Mouse (Mus musculus) thymus, adult 2 months (tissue): ENCODE results near the gene Gm5678.

ENCODE experiments used
- CTCF ChIP-seq: fragments of 200-500 bp; IDR thresholded peaks from 2 replicates; pipeline ENCODE4 v1.5.1; 2012; ENCODE audit warnings: mild to moderate bottlenecking, control low read depth, low read length, moderate library complexity, borderline replicate concordance; ENCODE audit not compliant: control insufficient read depth, poor library complexity, insufficient read depth; ENCODE audit errors: extremely low read depth
- POLR2A ChIP-seq: fragments of 200-500 bp; IDR thresholded peaks from 2 replicates; pipeline ENCODE4 v1.6.1; 2012; ENCODE audit warnings: mild to moderate bottlenecking, low read length, control low read depth, moderate library complexity; ENCODE audit not compliant: control insufficient read depth, poor library complexity, insufficient read depth; ENCODE audit errors: extremely low read depth

DNA sequence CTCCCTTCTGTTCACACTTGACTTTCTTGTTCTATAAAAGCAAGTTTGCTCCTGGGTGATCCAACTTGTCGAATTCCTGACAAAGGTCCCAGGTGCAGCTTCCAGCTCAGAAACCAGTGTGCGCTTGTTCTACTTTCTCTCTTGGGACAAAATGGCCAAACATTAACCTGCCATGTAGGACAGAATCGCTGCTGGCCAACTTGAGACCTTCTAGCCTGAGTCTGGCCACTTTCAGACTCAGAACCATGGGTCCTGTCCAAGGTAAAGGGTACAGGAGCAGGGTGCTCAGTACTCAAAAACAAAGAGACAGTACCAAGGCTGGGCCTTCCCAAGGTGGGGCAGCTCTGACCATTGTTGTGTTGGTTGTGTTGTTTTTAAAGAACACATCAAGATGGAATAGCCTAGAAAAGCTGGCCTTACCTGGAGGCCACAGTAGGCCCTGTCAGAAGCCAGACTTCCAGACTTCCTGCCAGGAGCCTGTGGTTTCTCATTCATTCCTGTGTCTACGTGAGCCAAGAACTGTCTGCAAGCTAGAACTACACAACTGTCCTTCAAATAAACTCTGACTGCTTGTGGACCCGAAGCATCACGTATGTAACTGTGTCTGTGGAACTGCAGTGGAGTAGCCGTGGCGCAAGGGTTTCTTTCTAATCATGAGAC, 49.4 kb upstream of the Gm5678 start:
- TF ChIP-seq POLR2A (no peak), CTCF (no peak)
